Mouse (Mus musculus) testis, postnatal 10 days (tissue): Measurements from ENCODE around the gene Pde9a.
"Not testable (repeated sequence)": the region's sequence is repeated elsewhere in the genome, so short reads cannot be mapped to it uniquely, and the experiment has no call there.

ENCODE experiments used
- DNase-seq: peaks from one replicate; pipeline ENCODE4 v3.0.0; 2021; ENCODE audit warnings: low spot score

The Pde9a gene

DNA sequence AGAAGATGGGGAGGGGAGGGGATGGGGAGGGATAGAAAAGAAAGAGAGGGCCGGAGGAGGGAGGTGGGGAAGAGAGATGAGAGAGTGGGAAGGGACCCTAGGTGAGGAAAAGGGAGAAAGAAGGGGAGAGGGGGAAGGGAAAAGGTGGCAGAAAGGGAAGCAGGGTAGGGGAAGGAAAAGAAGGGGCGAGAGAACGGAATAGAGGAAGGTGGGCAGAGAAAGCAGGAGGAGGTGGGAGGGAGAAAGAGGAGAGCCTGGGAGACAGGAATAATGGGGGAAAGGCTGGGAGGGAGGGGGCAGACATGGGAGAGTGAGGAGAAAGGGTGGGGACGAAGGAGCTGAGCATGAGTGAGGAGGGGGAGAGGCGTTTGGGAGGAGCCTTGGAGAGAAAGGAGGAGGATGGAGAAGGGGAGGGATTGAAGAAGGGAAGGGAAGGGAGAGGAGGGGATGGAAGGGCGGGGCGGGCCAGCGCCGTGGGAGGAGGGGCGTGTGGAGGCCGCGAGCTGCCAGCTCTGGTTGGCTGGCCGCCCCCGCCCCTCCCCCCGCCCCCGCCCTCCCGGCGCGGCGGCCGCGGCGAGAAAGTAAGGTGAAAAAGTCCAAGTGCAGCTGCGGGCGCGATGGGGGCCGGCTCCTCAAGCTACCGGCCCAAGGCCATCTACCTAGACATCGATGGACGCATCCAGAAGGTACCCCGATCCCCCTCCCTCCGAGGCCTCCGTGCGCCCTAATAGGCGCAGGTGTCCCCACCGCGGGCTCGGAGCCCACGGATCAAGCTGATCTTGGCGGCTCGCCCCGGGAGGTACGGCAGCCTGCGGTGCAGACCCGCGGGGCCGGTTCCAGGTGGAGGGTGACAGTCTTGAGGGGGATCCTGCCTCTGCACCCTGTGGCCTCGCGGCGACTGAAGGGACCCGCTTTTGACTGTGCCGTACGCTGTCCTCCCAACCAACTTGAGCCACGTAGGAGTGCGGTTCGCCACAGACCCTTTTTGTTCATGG is at the start of gene Pde9a:
Gene Pde9a, plus strand, starts transcription at position 540 of the 995 bp plus-strand sequence.
- peak; percentile 82 for DNase-seq

DNA sequence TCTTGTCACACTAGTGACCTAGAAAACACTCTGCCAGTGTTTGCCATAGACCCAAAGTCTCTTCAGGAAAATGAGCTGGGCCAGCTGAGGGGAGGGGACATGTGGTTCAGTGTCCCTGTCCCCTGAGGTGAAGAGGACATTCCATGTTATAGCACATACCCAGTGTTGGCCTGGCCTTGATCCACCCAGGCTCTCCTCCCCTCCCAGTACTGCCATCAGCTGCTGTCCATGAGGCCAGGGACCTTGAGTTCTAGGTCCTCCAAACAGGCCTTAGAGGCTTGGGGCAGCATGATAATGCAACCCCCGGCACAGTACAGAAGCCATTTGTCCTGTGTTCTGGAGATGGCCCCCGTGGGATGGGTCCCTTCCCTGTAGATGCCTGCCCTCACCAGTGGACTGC is 46.2 kb upstream of the Pde9a start:
- DNase-seq, result no peak

DNA sequence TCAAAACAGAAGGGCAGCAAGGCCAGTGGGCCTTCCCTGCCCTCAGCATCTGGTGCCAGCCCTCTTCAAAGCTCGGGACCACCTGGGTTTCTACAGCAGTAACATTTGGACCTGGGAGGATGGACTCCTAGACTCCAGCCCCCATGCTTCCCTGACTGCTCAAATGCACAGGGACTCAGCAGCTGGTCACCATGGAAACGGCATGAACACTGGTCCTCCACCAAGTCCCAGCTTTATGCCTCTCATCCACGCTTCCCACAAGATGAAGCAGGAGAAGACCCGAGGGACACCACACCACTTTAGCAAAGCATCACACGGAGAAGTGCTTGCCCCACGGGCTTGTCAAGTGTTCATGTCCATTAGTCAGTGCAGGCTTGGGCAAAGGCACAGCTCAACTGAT is 43.8 kb upstream of the Pde9a start:
- no peak for DNase-seq

DNA sequence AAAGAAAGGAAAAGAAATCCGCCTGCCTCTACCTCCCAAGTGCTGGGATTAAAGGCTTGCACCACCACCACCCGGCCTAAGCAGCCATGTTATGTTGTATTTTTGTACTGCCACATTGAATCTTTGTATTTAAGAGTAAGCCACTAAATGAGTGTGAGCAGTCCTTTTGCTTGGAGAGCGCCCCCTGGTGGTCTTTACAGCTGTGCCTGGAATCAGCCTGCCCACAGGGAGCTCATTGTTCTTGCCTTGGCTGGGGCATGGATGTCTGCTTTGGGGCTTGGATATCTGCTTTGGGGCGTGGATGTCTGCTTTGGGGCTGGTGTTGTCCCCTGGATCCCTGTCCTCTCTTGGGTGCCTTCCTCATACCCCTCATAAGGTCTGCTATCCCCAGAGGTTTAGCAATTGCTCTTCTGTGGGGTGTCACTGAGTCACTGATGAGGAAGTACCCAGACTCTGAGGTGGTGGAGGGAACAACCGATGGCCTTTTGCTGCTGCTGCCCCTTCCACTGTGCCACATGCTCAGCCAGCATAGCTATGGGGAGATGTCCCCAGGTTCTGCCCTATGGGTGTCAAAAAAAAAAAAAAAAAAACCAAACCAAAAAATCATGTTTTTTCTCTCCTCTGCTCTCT is 41.7 kb upstream of the Pde9a start:
- DNase-seq, result peak; percentile 87

- DNase-seq, result no peak
Observed at GRCm38 (mm10) chr17:31344816-31345215, 41.2 kb upstream of the Pde9a start.

GRCm38 (mm10) chr17:31348129-31348528 is 37.9 kb upstream of the Pde9a start:
- DNase-seq, result no peak

GRCm38 (mm10) chr17:31349388-31349787 is 36.6 kb upstream of the Pde9a start:
- DNase-seq, result no peak

- no peak for DNase-seq
Observed at GRCm38 (mm10) chr17:31351984-31352383, 34.0 kb upstream of the Pde9a start.

- DNase-seq, result no peak
Observed at GRCm38 (mm10) chr17:31353255-31353654, 32.8 kb upstream of the Pde9a start.

DNA sequence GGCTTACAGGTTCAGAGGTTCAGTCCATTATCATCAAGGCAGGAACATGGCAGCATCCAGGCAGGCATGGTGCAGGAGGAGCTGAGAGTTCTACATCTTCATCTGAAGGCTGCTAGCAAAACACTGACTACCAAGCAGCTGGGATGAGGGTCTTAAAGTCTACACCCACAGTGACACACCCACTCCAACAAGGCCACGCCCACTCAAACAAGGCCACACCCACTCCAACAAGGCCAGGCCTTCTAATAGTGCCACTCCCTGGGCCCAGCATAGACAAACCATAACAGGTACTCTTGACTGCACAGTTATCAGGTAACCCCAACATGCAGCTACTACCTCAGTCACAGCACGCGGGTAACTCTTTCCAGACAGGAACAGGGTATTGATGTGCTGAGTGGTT is 31.3 kb upstream of the Pde9a start:
- DNase-seq, result not testable (repeated sequence)

DNA sequence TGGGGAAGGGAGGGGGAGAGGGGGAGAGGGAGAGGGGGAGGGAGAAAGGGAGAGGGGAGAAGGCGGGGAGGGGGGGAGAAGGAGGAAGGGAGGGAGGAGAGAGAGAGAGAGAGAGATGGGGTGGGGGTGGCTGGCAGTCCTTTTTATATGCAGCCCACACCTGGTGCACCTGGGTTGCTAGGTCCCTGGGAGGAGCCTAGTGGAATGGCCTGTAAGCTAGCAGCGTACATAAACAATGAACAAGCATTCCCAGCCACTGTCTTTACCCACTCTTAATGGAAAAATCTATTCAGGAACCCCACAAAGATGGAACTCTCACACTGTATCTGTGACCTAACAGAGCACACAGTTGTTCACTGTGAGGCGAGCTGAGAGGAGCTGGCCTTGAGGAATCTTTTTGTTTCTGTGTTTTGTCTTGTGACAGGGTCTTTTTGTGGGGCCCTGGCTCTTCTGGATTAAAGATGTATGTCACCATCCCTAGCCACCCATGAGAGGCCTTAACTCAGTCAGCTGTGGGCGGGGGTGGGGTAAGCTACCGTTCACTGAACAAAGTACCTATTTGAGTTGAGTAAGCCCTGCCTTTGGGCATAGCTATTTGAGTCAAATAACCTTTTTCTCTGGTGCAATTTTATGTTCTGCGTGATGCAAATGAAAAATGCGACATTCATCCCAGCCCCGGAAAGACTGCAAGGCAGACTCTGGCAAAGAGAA is 30.1 kb upstream of the Pde9a start:
- no peak for DNase-seq

DNA sequence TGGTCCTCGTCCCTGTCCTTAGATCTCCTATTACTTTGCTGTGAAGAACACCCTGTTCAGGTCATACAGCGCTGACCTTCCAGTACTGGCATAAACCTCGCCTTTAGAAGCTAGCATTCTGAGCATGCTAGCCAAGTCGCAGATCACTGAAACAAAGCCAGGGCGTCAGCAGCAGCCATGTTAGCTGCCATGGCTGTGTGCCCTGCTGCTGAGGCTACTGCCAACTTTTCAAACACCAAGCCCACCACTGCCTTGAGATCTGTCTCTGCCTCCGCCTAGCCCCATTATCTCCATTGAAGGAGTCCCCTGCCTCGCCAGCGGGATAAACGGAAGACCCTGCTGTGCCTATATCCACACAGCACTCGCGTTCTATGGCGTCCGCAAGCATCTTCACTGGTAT is 25.4 kb upstream of the Pde9a start:
- no peak for DNase-seq

- DNase-seq, result no peak
Observed at GRCm38 (mm10) chr17:31365586-31366166, 20.3 kb upstream of the Pde9a start.

DNA sequence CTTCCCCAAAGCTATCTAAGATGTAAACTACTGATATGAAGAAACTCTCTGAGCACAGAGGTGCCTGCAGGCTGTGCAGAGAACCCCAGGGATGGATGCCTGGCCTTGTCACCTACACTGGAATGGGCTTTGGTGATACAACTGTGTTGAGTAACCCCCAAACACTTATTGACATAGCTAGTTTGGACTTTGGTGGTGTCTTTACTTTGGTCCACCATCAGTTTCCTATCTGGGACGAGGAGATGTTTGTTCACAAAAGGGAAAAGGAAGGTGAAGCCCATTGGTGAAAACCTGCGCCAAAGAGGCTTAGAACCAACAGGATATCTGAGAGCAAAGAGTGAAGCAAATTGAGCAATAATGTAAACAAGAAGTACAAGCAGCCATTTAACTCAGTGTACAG is 15.8 kb upstream of the Pde9a start:
- no peak for DNase-seq

GRCm38 (mm10) chr17:31370931-31371330 is 15.1 kb upstream of the Pde9a start:
- DNase-seq, result no peak

- peak; percentile 79 for DNase-seq
Observed at GRCm38 (mm10) chr17:31377961-31378360, 8.0 kb upstream of the Pde9a start.

GRCm38 (mm10) chr17:31378361-31378761 is 7.6 kb upstream of the Pde9a start:
- no peak for DNase-seq

DNA sequence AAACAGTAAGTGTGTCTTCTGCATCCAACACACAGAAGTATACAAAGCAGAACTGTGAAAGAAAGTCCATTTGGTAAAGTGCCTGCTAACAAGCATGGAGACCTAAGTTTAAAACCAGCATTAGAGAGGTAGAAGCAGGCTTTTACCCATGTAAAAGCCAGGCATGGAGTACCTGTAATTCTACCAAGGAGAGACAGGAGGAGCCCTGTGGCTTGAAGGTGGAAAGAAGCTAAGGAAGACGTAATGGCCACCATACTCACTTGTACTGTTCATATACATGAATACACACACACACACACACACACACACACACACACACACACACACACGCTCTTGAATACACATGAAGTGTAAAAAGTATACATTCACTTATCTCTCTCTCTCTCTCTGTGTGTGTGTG is 6.9 kb upstream of the Pde9a start:
- no peak for DNase-seq

GRCm38 (mm10) chr17:31379863-31380262 is 6.1 kb upstream of the Pde9a start:
- DNase-seq, result no peak

DNA sequence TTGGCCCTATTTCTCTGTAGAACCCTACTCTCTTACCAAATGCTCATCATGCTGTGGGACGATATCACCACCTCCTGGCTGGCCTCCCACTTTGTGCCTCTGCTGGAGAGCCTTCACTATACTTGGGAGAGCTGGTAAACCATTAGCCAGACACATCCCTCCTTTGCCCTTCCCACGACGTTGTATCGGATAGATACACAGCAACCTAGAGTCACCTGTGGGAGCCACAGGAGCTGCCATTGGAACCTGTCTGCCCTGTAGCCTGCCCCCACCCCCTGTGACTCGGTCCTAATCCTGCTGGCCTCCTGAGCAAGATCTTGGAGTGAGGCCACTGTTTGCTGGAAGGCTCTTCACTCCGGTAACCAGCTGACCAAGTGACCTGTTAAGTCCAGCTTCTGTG is 2.7 kb upstream of the Pde9a start:
- DNase-seq, result no peak

DNA sequence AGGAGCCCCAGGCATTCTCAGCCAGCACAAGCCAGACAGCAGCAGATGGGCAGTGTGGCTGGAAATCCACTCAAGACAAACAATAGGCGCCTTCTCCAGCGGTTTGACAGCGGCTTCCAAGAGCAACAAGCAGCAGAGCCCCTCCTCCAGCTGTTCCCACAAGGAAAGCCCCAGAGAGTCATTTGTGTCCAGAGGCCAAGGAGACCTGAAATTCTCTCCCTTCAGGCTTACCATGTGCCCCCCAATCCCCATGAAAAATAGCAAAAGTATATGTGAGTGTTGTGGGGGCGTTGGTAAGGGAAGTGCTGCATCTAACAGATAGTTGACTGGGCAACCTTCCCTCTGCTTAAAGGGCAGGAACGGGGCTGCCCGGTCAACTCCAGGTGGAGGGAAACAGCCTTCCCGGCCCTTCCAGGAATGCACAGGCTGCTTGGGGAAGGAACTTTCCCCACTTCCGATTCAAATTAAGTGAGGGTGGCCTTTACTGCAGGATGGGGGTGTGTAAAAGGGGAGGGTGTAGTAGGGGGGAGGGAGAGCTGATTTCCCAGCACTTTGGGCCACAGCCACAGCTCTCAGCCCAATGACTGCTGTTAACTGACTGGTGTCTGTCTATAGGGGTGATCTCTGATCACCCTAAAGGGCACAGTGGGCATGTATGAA is 912 bp upstream of the Pde9a start:
- peak; percentile 44 for DNase-seq

- DNase-seq, result no peak
Observed at GRCm38 (mm10) chr17:31386766-31387275, 811 bp downstream of the Pde9a start.
